Mouse (Mus musculus) macrophage (primary cell): ENCODE results near the gene Meiob. TPM values are rescaled to one million over a fixed set of nuclear protein-coding genes. Genes with fewer than 3 reads are reported as not detected.

Source experiments
- H3K27ac ChIP-seq: fragments of 350-480 bp; formaldehyde crosslinking; 2 replicates; pipeline ENCODE4 v1.9.0; 2021
- H3K36me3 ChIP-seq: fragments of 350-480 bp; formaldehyde crosslinking; 2 replicates; pipeline ENCODE4 v1.9.0; 2021; ENCODE audit errors: inconsistent target
- H3K4me3 ChIP-seq: fragments of 350-480 bp; formaldehyde crosslinking; 2 replicates; pipeline ENCODE4 v1.9.0; 2021; ENCODE audit errors: inconsistent target
- H3K79me2 ChIP-seq: fragments of 350-480 bp; formaldehyde crosslinking; 2 replicates; pipeline ENCODE4 v1.9.0; 2021; ENCODE audit errors: inconsistent target
- WGBS: methylation state at CpG from one replicate; pipeline ENCODE4 v1.1.7; 2026; ENCODE audit warnings: inconsistent platforms; ENCODE audit not compliant: missing documents; 5-methylcytosine and 5-hydroxymethylcytosine counted together
- polyA plus RNA-seq: library from polyadenylated mRNA; stranded (reverse); fragments of 250-400 nt; gene quantifications from 3 replicates; pipeline ENCODE4 v1.2.4, GENCODE M21; 2018; ENCODE audit warnings: inconsistent platforms

The Meiob gene
- polyA plus RNA-seq, 1 experiment from 2014 or later: not detected

DNA sequence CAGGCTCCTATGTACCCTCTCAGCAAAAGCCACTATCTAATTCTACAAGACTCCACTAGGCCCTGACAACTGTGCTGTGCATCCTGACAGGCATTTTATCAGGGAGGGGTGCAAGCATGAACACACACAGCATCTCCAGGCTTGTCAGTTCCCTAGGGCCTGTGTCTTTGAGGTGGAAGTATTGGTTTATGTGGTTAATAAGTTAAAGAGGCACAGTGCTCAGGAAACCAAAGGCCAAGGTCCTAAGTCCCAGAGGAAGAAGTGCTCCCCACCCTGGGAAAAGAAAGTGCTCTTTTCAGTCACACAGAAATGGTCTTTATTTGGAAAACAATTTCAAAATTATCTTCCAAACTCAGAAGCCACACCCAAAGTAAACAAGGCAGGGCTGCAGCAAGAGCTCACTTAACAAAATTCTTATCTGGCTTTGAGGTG, 44.5 kb downstream of the Meiob start:
- H3K79me2 ChIP-seq: peaks cover 10% of the 10 kb centered on the region; the same call in 1 of the 2 replicates
- peak overlapping the region; percentile 80 for H3K27ac ChIP-seq
- peaks cover 8% of the 10 kb centered on the region for H3K36me3 ChIP-seq
- peak overlapping the region; percentile 90 for H3K4me3 ChIP-seq

DNA sequence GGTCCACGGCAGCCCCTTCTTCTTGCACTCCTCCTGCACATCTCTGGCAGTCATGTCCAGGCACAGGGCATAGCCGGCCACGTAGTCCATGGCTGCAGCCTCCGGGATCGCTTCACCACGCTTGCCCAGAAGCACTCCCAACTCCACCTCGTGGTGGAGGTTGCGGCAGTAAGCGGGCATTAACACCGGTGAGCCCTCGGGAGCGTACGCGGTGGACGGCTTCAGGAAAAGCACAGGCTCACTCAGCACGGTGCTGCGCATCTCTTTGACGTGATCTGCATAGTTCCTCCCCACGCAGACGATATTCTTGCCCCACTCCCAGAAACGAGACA, 45.6 kb downstream of the Meiob start:
- 0% methylated on average over 21 of the region's 21 CpGs for WGBS
- Histone ChIP-seq H3K36me3 (peaks cover 13% of the 10 kb centered on the region), H3K79me2 (peaks cover 10% of the 10 kb centered on the region; the same call in 1 of the 2 replicates), H3K27ac (peak overlapping the region; percentile 80), H3K4me3 (peak overlapping the region; percentile 90)

DNA sequence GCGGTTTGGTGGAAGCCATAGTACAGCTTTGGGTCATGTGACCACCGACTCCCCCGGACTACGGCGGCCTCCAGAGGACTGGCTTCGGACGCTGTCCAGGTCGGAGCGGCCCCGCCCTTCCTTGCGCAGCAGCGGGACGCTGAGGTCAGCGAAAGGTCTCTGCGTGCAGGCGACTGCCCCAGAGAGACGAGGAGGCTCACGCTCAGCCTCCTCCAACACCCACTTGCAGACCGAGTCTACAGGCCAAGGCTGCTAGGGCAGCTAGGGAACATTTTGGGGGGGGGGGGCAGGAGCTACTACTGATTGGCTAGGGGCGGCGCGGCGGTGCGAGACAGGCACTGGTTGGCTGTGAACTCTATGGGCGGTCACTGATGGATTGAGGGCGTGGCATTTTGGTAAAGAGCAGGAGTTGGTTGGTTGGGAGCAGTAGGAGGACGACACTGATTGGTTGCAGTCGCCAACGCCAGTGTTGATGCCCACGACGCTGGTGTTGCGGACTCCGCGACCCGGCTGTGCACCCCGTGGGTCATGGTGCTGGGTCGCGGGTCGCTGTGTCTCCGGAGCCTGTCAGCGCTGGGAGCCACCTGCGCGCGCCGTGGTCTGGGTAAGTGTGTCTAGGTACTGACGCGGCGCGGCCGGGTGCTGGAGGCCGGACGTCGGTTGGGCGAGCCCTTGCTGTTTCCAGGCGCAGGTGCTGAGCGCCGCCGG, 46.1 kb downstream of the Meiob start, which contains the start of gene Fahd1:
Gene Fahd1 (minus strand): TSS at position 300 of the 708 bp plus-strand sequence.
- under 1% methylated on average over 51 of the region's 58 CpGs for WGBS
- H3K79me2 ChIP-seq: peaks cover 10% of the 10 kb centered on the region; the same call in 1 of the 2 replicates
- H3K27ac ChIP-seq: peak within 1 kb of the TSS; percentile 80
- peaks cover 17% of the 10 kb centered on the region for H3K36me3 ChIP-seq
- peak within 1 kb of the TSS; percentile 90 for H3K4me3 ChIP-seq

DNA sequence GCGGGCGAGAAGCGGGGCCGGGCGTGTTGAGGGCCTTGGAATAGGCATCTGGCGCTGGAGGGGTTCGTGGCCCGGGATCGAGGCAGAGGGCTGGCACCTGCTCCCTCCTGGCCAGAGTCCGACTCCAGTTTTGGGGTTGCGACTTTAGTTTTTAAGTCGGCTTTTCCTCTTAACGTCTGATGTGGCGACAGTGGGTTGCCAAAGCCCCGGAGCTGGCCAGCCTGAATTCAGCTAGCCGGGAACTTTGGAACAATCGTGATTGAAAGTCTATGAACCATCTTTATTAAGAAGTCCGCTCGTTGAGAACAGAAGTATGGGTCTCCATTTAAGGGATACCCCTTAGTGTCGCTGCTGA, 46.7 kb downstream of the Meiob start:
- peaks cover 10% of the 10 kb centered on the region; the same call in 1 of the 2 replicates for H3K79me2 ChIP-seq
- WGBS: under 1% methylated on average over 20 of the region's 20 CpGs
- H3K36me3 ChIP-seq: peaks cover 17% of the 10 kb centered on the region
- peak overlapping the region; percentile 15; the same call in 1 of the 2 replicates for H3K27ac ChIP-seq
- H3K4me3 ChIP-seq: peak overlapping the region; percentile 90

DNA sequence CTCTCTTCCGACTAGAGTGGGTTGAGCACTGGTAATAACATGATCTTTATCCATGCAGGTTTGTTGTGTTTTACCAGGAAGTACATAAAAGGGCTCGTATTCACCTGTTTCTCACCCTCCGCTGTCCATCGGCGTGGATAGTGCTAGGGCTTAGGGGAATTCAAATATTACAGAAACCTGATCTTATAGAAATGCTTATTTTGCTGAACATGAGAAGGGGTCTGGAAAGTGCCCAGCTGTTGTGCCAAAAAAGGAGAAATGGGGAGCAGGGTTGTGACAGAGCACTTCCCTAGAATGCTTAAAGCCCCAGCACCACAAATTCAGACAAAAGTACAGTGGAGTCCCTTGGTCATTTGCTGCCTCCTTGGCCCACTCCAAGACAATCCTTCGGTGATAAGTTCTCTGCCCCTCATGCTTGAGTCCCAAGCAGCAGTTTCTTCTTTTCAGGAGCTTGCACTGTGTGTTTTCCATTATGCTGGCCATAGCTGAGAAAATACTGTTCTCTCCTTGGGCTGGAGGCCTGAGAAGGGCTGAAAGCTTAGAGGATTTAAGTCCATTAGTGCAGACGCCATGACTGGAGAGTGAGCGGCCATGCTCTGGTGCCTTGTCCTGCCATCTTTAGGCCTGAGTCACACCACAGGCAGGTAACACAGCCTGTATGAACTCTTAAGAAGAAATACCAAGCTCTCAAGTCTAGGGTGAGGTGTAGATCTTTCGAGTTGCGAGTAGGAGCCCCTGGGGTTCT, 47.5 kb downstream of the Meiob start:
- Histone ChIP-seq H3K79me2 (peaks cover 10% of the 10 kb centered on the region; the same call in 1 of the 2 replicates), H3K4me3 (peak overlapping the region; percentile 90), H3K36me3 (peaks cover 23% of the 10 kb centered on the region), H3K27ac (peak overlapping the region; percentile 15; the same call in 1 of the 2 replicates)
- 74% methylated on average over 10 of the region's 10 CpGs for WGBS

DNA sequence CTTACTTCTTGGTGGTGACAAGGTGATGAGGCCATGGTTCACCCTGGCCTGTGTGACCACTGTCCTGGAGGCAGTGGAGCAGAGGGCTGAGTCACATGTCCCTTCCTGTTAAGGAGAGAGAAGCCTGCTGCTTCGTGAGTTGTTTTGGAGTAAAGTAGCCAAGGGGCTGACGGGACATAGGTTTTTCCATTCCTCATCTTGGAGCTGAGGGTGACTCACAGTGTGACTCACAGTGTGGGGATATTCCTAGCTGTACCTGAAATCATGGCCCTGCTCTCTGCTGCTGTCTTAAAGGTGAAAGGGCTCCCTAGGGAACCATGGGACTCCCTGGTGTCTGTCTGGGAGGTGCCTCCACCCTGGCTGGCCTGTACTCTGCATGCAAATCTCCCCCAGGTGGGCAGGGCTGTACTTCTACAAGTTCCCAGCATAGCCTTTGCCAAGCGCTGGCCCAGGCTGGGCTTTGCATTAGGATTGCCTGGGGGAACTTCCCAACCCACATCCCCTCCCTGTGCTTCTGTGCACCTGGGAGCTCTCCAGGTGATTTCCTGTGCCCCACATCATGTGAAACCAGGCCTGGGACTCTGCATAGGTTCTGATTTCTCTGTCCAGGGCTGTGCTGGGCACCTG, 51.9 kb downstream of the Meiob start:
- Histone ChIP-seq H3K4me3 (no peak overlapping the region), H3K79me2 (no peaks in the 10 kb centered on the region; the same call in 1 of the 2 replicates), H3K36me3 (peaks cover 51% of the 10 kb centered on the region), H3K27ac (no peak overlapping the region)
- WGBS: 95% methylated on average over 3 of the region's 3 CpGs

DNA sequence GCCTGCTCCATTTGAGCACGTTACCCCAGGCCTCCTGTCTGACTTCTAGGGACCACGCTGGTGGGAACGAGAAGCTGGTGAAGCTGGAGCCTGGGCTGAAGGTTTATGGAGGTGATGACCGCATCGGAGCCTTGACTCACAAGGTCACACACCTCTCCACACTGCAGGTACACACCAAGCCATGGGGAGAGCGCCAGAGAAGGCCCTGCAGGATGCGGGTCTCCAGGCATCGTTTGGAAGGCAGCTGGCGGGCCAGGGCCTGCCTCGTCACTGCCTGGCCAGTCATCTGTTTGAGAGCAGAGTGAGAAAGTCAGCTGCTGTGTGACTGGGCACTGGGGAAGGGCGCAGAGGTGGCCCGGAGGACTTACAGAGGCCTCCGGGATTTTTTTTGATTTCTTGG, 52.5 kb downstream of the Meiob start:
- Histone ChIP-seq H3K4me3 (no peak overlapping the region), H3K27ac (no peak overlapping the region), H3K79me2 (no peaks in the 10 kb centered on the region; the same call in 1 of the 2 replicates), H3K36me3 (peaks cover 58% of the 10 kb centered on the region)
- over 99% methylated on average over 13 of the region's 13 CpGs for WGBS

DNA sequence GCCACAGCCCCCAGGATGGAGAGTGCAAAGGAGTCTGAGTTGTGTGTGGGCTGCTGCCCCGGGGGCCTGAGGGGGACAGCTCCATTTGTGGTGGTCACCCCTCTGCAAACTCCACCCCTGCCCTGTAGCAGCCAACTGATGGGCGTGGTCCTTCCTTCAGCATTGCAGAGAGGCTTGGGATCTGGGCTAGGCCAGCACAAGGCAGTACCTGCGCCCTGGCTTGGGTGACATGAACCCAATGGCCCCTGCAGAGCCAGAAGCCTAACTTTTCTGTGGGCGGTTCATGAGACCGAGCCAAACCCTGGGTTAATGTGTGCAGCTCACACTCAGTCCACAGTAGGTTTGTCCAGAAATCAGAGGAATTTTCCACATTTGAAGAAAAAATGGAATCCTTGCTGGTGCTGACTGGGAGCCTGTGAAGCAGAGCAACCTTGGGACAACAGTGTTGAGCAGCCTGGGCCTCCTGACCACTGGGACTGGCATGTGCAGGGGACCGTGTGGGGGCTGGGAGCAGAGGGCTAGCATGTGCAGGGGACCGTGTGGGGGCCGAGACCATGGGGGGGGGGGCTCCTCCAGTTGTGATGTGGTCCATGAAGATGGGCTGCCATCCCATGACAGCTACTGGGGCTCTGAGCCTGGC, 53.9 kb downstream of the Meiob start:
- WGBS: 93% methylated on average over 8 of the region's 8 CpGs
- no peak overlapping the region for H3K27ac ChIP-seq
- H3K4me3 ChIP-seq: no peak overlapping the region
- H3K79me2 ChIP-seq: no peaks in the 10 kb centered on the region
- peaks cover 70% of the 10 kb centered on the region for H3K36me3 ChIP-seq

DNA sequence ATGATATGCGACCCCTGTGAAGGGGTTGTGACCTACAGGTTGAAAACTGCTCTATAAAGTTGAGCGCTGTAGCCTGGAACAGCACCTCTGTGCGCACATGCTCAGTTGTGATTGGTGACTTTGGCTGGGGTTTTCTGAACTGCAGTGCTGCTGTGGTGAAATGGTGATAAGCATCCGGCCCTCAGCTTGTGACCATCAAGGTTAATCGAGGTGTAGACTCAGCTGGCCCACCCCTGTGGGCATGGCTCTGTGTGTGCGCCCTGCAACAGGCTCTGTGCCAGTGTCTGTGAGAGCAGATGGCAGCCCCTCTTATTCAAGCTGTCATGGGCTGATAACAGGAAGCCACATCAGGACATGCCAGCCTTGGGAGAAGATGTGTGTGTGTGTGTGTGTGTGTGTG, 54.9 kb downstream of the Meiob start:
- H3K4me3 ChIP-seq: no peak overlapping the region
- H3K79me2 ChIP-seq: no peaks in the 10 kb centered on the region
- H3K36me3 ChIP-seq: peaks cover 68% of the 10 kb centered on the region
- WGBS: 94% methylated on average over 6 of the region's 6 CpGs
- H3K27ac ChIP-seq: no peak overlapping the region

DNA sequence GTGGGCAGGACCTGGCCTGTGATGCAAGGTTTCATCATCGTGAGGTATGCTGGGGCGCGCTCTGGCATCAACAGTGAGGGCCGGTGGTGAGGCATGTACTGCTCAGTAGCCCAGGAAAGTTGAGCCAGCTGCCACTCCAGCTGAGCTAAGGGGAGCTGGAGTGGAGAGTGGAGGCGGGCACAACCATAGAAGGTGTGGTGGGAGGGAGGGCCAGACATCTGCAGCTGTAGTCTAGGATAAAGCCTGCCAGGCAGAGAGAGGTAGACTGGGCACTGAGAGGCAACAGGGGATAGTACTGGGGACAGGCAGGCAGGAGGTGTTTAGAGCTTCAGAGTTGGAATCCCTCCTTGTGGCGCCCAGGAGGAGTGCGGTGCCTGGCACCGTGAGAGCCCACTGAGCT, 56.0 kb downstream of the Meiob start:
- Histone ChIP-seq H3K4me3 (no peak overlapping the region), H3K36me3 (peaks cover 68% of the 10 kb centered on the region), H3K79me2 (no peaks in the 10 kb centered on the region), H3K27ac (no peak overlapping the region)
- WGBS: 96% methylated on average over 8 of the region's 8 CpGs

DNA sequence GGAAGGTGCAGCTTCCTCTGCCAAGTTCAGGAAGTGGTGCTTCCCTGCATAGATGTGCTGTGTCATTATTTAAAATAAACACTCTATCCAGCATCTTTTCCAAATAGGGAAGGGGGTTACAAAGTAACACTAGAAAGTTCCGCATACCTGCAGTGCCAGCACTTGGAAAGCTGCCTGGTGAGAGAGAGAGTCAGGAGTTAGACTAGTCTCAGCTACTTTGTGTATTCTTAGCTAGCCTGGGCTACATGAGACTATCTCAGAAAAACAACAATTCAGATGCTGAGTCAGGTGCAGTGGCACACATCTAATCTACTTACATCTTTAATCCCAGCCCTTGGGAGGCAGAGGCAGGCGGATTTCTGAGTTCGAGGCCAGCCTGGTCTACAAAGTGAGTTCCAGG, 57.7 kb downstream of the Meiob start:
- 100% methylated on average over 3 of the region's 3 CpGs for WGBS
- Histone ChIP-seq H3K79me2 (no peaks in the 10 kb centered on the region), H3K4me3 (no peak overlapping the region), H3K36me3 (peaks cover 71% of the 10 kb centered on the region), H3K27ac (no peak overlapping the region)

DNA sequence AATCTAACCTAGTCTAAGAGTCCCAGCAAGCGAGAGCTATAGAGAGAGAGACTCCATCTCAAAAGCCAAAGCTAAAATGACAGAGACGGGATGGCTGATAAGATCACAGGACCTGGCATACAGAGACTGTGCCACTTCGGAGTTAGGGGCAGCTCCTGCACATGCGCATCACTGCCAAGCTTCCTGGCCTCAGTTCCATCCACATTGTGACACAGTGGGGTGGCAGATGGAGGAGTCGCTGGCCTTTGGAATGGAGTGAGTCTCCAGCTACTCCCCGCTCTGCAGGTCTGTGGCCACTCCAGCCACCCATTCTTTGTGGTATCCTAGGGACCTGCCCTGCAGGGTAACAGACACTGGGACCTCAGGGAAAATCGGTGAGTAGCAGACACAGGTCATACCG, 61.7 kb downstream of the Meiob start, which contains the start of gene Igfals:
Gene Igfals (plus strand): TSS at position 222 of the 400 bp plus-strand sequence.
- H3K27ac ChIP-seq: no peak within 1 kb of the TSS
- 96% methylated on average over 8 of the region's 8 CpGs for WGBS
- peaks cover 47% of the 10 kb centered on the region for H3K36me3 ChIP-seq
- H3K4me3 ChIP-seq: no peak within 1 kb of the TSS
- H3K79me2 ChIP-seq: no peaks in the 10 kb centered on the region

DNA sequence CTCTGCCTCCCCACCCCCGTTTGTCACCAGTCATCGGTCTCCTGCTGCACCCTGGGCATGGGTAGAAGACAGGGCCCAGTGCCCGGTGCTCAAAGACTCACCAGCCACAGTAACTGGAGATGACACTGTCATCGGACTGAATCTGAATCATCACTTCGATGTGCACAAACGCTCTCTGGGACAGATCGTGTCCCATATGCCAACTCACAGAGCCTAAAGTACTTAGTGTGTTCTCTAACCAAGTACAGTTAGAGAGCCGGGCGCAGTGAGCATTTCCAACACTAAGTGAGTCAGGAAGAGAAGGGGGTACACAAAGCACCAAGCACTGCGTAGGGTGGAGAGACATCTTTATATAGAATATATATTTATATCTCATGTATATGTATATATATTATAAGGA, 63.8 kb downstream of the Meiob start:
- WGBS: 98% methylated on average over 8 of the region's 10 CpGs
- Histone ChIP-seq H3K79me2 (no peaks in the 10 kb centered on the region), H3K4me3 (no peak overlapping the region), H3K36me3 (peaks cover 26% of the 10 kb centered on the region; the same call in 1 of the 2 replicates), H3K27ac (no peak overlapping the region)

DNA sequence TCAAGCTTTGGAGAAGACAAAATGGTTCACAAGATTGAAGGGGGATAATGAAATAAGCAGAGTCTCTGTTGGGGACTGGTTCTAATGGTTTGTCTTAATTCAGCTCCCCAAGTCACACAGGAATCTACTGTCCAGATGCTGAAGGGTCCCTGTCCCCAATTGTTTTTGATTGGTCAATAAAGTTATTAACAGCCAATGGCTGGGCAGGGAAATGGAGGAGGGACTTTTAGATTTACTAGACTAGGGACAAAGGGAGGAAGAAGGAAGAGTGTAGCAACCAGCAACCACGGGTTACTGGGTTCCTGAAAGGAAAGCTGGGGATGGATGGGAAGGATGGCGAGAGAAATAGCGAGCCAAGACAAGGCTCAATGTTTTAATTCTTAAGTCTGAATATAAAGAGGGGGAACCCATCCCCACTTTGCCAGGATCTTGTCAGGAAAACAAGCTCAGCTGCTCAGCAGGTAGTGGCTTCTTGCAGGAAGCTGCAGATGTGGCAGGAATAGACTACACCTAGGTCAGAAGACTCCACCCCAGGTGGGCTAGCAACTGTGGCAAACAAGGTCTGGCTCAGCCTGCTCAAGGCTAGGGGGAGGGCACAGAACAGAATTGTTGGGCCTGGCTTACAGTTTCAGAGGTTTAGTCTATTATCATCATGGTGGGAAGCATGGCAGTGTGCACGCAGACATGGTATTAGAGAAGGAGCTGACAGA, 69.8 kb downstream of the Meiob start:
- Histone ChIP-seq H3K36me3 (no peaks in the 10 kb centered on the region), H3K79me2 (no peaks in the 10 kb centered on the region), H3K4me3 (no peak overlapping the region), H3K27ac (no peak overlapping the region)
- WGBS: 68% methylated on average over 4 of the region's 4 CpGs
